Mouse (Mus musculus) layer of hippocampus, postnatal 14 days (tissue): Measurements from ENCODE around the gene Arhgap9. TPM values are rescaled to one million over a fixed set of nuclear protein-coding genes. Genes with fewer than 3 reads are reported as not detected.

ENCODE experiments used
- DNase-seq, 2 experiments: peaks; one replicate each; pipeline ENCODE4 v3.0.0; 2021 to 2022; ENCODE audit warnings: low spot score in 2 of 2, mixed read lengths in 1 of 2
- long read RNA-seq, 2 experiments: library from polyadenylated mRNA; stranded (forward); transcript quantifications; one replicate each; pipeline ENCODE4 v2.0.0; 2021
- total RNA-seq, 2 experiments: library from RNA; stranded (reverse); gene quantifications; 2 replicates each; pipeline ENCODE4 v1.2.3; 2021

Arhgap9 gene
- 1 to 10 TPM in 1 of 2 experiments, under 1 TPM in 1; 0.99 to 1.1 TPM for total RNA-seq
- long read RNA-seq, experiment 1, partial matches to known transcripts: 1 of 2 reads
- long read RNA-seq, experiment 1, other reads (novel, unspliced or antisense): 1 of 2 reads
- long read RNA-seq, experiment 2, partial matches to known transcripts: 0 of 3 reads
- long read RNA-seq, experiment 2, other reads (novel, unspliced or antisense): 1 of 3 reads

DNA sequence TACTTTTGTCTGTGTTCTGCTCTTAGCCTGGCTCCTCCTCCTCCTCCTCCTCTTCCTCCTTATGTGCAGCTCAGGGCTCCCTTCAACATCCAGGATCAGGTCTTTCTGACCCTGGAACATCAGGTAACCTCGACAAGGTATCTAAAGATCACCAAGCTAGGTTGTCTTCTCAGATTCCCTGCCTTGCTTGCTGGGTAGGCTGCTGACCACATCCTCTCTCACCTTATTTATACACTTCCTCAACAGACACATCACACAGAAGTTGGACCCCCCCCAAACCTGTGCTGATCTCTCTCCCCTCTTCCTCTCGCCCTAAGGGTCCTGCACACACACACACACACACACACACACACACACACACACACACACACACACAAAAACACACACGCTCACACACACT lies at the start of gene Arhgap9:
Gene Arhgap9 (plus strand): TSS at position 344 of the 400 bp plus-strand sequence.
- no peak for DNase-seq

DNA sequence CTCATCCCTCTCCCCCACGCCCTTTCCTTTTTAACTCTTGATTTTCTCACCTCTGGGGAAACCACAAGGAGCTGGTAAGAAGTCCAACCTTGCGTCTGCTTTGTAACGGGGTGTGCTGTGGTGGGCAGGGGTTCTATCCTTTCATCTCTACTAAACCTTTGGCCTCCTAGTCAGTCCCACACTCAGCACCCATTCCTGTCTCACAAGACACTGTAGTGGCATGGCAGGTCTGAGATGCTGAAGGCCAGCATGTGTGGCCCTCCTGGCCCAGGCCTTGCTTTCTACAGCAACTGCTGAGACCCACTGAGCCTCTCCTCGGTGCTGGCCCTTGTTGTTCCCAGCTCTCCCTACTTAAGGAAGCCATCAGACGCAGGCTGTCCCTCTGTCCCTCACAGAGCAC lies 49.4 kb upstream of the Arhgap9 start:
- DNase-seq: no peak

DNA sequence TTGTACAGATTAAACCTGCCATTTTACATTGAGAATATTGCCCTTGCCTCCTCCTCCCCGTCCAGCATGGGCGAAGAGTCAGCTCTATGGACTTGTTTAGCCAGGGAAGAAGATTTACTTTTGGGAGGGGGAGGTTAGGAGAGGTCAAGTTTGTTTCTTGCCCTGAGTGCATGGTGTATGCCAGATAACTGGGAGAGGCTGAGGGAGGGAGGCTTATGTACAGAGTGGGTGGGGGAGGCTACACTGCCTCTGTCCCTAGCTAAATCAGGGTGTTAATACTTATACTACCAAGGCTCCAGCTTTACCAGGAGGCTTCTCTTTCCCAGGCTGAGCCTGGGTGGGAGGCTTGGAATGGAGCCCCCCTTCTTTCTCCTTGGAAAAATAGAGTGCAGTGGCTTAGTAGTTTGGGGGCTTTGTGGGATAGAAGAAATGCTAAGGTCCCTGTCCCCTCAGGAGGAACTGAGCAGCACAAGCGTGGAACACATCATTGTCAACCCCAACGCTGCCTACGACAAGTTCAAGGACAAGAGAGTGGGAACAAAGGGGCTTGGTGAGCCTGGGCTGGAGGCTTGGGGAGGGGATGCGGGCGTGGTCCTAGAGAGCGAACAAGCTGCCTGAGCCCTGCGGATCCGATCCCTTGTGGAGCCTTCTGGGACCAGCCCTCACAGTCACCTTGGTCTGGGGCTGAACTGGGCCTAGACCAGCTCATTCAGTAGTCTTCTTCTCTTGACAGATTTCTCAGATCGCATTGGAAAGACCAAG lies 47.3 kb upstream of the Arhgap9 start:
- no peak for DNase-seq

DNA sequence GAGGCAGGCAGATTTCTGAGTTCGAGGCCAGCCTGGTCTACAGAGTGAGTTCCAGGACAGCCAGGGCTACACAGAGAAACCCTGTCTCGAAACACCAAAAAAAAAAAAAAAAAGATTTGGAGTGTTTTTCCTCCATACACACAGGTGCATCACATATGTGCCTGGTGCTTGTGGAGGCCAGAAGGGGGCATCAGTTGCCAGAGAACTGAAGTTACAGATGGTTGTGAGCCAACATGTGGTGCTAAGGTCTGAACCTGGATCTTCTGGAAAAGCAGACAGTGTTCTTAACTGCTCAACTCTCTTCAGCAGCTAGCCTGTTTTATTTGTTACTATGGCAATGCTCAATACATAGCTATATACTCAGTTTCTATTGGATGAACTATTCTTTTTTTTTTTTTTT lies 42.0 kb upstream of the Arhgap9 start:
- DNase-seq: no peak

DNA sequence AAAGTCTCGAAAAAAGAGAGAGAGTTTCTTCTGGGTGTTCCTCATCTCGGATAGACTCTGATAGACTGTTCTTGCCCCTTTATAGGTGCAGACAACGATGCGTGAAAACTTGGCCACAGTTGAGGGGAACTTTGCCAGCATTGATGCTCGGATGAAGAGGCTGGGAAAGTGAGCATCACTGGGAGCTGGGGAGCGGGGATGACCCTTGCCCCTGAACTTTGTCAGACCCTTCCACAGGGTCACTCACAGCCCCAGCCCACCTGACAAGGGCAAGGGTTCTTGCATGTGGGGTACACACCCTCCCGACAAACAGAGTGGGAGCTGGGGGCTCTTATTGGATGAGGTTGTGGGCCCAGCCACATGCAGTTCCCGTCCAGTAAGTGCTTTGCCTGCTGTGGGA lies 40.4 kb upstream of the Arhgap9 start:
- DNase-seq: no peak

DNA sequence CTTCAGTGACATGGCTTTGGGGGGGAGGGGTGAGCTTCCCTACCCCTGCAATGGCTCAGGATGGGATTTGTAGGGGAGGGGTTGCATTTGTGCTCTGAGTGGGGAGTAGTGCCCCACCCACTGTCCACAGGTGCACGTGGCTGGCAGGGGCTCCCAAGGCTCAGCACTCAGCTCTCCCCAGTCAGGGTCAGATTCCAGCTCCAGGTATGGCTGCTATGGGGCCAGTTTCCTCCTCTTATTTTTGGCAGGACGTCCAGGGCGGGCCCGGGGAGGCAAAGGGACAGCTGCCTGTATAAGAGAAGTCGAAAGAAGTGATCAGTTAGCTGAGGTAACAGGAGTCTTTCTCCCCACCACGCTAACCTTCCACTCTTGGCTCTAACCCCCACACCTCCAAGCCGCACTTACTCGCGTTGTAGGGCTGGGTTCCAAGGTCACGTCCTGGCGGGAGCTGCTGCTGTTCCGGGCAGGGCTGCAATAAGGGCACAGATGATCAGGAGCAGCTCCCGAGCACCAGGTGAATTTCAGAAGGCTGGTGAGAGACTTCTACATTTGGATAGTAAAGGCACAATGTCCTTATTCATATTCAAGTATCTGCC lies 39.0 kb upstream of the Arhgap9 start:
- no peak for DNase-seq

DNA sequence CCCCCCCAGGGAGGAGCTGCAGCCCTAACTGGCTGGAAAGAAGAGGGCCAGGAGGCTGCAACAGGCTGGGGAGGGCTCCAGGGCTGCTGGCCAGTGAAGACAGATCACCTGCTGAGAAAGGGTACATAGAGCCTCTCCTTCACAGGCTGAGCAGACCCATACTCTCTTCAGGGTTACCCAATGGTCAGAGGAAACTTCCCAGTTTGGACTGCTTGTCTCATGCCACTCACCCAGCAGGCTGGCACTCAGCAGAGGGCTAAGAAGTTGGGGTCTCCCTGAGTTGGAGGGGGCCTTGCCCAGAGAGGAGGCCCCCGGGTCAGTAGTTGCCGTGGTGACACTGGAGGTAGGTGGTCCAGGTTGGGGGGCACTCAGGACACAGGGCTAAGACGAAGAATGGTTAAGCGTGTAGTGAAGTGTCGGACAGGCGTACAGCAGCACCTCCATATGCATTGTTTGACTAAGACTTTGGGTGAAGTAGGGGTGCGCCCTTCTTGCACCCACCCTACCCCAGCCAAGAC lies 37.6 kb upstream of the Arhgap9 start:
- DNase-seq: no peak

DNA sequence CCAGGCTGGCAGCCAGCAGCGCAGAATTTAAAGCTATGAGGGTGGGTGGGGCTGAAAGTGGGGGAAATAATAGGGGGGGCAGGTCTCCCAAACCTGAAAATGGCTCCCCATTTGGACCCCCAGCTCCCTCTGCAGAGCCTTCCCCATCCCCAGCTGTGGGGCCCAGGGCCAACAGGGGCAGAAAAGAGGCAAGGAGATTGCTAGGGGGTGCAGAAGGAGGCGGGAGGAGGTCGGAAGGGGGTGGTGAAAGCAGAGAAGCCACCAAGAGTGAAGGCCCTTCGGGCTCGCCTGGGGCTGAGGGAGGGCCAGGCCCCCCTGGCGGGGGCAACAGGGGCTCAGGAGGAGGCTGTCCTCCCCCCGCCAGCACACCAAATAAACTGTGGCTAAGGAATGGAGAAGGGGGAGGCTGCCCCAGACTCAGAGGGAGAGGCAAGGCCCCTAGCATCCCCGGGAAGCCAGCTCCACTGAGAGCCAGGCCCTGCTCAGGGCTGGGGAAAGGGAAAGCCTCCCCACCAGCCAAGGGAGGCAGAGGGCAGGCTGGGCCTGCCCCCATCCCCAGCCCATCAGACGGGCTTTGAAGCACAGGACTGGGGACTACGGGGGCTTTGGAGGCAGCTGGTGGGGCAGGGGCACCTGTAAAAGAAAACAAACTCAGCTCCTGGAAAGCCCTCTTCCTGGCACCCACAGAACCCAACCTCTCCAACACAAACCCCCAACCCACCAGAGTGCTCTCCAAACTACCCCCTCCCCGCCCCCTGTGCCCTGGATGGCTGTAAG lies 36.9 kb upstream of the Arhgap9 start:
- DNase-seq: no peak

DNA sequence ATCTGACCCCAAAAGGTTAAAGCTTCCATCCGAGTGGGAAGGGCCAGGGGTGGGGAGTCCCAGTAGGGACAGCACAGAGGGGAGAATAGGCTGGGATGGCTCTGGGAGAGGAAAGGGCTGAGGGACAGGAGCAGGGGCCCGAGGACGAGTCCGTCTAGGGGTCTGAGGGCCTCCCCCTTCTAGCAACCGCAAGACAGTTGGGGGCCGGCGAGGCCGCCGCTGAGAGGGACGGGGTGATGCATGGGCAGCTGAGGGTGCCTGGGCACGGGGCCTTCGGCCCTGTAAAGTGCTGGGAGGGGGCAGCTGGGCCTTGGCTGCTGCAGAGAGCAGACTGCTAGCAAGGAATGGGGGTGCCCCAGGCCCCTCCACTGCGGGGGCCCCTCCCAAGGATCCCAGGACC lies 36.1 kb upstream of the Arhgap9 start:
- DNase-seq: no peak

DNA sequence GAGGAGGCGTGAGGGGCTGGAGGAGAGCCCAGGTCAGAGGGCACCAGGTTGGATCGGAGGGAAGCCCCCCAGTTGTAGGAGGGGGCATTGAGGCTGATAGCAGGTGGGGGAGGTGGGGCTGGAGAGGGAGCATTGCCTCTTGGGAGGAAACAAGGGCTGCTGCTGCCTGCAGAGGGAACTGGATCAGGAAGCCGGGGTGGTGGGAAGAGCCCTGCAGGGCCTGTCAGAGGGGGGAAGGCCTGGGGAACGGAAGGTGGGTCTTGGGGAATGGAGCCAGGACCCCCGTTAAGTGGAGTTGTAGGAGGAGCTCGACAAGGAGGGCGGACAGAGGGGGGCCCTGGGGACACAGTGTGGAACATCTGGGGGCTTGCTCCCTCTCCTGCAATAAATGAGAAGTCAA lies 35.6 kb upstream of the Arhgap9 start:
- DNase-seq: no peak

DNA sequence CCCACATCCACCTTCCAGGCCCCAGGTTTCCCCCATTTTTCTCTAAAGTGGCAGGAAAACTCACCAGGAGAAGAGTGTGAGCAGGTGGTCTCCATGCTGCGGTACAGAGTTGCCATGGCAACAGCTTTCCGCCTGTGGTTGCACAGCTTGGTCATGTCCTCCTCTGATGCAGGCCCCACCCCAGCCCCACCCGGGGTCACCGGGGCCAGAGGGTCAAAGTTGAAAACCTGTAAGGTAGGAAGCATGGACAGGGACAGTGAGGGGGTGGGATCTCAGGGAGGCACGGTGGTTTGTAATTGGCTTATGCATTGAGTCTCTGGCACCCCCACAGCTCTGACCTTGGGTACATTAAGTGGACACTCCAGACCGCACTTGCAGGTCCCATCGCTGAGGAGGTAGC lies 35.0 kb upstream of the Arhgap9 start:
- no peak for DNase-seq

DNA sequence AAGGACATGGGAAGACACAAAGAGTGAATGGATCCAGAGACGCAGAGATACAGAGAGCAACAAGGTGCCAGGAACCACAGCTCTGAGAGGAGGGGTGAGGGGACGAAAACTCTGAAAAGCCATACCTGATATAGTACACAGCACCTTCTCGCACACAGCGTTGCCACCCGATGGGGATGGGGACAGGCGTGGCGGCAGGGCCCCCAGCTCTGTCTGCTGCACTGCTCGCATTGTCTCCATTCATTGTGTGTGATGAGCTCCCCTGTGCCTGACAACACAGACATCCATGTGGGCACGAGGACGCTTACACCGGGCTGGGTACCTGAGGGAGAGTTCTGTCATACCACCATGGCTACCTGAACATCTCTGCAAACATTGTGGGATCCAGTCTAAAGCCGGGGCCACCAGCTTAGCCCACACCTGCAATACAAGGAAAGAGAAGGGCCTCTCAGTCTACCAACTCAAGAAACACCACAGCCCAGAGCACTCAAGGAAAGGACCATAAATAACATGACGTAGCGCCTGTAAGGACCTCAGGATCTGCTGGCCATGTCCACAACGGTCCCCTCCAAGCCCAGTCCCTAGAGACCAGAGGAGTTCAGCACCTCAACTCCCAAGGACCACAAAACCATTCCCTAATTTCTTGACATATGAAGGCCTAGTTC lies 34.4 kb upstream of the Arhgap9 start:
- no peak for DNase-seq

DNA sequence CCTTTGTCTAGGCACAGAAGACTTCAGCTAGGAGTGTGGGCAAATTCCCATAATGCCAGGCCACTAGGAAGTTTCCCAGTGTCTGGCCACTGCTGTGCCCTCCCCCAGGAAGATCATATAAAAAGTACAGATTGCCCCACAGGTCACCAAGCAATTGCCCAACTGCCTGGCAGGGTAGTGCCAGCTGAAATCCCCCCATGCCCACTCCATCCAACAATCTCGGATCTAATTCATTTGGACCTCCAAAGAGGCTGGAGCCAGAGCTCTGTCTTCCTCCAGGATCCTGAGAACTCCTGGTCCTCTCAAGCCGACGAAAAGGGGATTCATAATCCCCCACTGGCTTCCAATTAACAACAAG lies 33.8 kb upstream of the Arhgap9 start:
- DNase-seq: no peak

DNA sequence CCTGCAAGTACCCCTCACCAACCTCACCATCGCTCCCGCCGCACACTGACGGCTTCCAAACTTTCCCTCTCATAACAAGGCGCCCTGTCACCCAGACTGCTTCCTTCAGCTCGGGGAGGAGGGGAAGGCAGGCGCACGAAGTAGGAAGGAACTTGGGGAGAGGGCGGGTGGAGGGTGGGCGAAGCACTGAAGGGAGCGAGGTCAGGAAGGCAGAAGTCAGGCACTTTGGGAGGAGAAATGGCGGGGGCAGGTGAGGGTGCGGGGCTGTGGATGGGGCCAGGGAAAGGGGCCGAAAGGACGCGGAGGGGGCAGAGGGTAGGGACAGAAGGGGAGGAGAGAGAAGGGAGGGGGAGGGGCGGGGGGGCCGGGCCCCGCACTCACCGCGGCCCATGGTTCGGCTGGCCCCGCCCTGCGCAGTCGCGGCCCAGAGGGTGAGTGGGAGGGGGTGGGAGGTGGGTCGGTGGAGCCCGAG lies 33.4 kb upstream of the Arhgap9 start:
- peak in 1 of 2 experiments; percentile 53 for DNase-seq

DNA sequence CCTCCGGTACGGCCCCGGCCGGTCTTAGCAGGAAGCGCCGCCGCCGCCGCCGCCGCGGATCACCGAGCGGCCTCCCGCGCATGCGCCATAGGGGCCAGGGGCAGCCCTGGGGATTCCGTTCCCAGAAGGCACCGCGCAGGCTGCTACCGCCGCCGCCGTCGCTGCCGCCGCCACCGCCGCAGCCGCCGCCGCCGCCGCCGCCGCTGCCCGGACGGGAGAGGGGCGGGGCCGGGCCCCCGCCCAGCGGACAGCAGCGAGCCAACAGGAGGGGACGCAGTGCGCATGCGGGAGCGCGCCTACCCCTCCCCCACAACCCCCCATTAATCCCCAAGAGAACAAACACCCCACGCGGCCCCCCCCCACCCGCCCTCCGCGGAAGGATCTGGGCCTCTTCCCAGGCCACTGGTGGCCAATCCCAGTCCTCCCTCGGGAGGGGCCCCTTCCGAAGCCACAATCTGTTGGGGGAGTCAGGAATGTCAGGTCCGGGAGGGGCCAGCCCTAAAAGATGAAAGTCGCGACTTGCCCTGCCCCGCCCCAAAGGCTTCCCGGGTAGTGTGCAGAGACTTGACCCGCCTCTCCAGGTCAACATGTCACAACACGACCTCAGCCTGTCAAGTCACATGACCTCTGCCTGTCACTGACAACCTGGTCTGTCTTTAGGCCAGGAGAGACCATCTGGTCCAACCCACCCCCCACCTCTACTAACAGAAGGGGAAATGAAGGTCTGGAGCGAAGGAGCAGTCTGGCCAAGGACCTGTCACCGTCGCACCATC lies 32.8 kb upstream of the Arhgap9 start, which contains the start of gene Mbd6:
Gene Mbd6 (minus strand): TSS at position 219 of the 773 bp plus-strand sequence.
- peak; percentile 83 to 84 for DNase-seq

DNA sequence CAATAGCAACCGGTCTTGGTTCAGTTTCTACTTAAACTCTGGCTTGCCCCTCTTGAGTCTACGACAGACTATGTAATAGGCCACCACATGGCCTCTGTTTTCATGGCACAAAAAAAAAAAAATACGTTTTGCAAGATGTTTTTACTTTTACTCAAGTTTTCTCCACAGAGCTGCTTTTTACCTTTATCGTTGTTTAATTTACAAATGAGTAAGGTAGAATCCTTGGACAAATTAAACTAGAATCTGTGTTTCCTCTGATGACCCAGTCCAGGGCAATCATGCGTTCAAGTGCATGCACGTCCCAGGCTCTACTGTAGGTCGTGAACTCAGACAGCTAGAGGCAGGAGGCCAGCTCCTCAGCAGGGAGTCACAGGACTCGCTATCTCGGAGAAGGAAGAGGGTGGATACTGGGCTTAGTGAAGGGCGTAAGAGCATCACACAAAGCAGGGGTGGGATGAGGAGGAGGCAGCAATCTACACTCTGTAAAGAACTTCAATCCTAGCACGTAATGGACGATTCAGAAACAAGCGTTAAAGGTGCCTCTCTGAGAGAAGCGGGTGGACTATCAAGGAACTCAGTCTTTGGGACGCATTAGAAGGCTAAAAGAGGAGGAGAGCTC lies 32.1 kb upstream of the Arhgap9 start:
- DNase-seq: peak in 1 of 2 experiments; percentile 47

DNA sequence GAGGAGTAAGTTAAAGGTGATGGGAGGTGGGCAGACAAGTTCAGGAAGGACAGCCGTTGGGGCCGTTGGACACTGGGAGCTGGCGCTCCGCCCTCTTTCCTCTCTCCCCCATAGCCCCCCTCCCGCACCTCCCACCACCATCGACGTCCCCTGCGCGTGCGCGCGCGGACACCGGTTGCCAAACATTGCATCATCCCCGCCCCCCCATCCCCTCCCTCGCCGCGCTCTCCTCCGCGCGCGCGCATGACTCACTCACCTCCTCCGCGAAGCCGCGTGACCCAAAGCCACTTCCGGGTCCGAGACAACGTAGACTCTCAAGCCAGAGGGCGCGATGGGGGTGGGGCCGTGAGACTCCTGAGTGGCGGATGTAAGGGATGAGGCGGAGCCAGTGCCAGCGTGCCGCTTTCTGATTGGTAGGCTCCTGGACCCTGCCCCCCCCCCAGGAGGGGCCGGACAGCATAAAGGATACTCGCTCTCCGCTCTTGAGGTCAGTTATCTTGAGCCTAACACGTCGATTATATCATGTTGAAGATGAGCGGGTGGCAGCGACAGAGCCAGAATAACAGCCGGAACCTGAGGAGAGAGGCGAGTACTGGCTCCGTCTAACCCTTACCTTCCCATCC lies 31.3 kb upstream of the Arhgap9 start:
- DNase-seq: peak; percentile 99 to 100

DNA sequence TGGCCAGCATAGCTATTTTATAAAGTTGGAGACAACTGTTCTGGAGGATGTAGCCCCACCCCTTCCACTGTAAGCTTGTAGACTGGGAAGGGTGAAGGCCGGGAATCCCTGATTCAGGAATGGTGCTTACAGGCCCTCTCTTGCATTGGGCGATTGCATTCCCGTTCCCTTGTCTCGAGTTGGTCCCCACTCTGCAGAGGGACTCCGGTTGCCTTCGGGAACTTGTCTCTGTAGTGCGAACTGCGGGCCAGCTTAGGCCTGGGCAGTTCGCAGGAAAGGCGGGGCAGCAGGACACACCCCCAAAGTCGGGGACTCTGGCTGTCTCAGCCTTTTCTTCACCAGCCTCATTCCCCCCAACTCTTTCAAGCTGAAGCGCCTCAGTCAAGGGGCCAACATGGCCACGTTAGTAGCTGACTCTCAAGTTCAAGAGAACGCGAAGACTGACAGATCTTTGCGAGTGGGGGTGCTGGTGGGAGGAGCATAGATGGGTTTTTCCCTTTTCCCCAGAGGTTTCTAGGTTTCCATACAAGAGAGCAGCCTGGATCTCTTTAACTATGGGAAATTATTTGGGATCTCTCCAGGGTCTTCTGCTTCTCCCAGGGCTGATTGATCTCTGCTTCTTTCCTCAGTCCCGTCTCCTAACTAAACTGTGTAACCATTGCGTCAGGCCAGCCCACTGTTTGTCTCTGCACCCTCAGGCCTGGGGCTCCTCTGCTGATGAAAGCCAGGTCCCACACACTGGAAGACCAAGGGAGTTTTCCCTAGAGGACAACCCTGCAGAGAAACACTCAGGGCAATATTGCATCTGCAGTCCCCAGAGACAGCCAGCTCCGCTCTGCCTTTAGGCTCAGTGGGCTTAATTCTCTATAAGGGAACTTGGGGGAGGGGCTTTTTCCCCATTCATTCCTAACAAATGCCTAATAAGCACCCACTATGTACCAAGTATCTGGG lies 30.6 kb upstream of the Arhgap9 start:
- DNase-seq: no peak
